Mouse (Mus musculus) yolk sac, embryonic 10.5 days (tissue): ENCODE results near the gene Eif3c.

Experiments
- DNase-seq: peaks from one replicate; pipeline ENCODE4 v3.0.0-alpha.2; 2017; ENCODE audit warnings: low spot score

The Eif3c gene

DNA sequence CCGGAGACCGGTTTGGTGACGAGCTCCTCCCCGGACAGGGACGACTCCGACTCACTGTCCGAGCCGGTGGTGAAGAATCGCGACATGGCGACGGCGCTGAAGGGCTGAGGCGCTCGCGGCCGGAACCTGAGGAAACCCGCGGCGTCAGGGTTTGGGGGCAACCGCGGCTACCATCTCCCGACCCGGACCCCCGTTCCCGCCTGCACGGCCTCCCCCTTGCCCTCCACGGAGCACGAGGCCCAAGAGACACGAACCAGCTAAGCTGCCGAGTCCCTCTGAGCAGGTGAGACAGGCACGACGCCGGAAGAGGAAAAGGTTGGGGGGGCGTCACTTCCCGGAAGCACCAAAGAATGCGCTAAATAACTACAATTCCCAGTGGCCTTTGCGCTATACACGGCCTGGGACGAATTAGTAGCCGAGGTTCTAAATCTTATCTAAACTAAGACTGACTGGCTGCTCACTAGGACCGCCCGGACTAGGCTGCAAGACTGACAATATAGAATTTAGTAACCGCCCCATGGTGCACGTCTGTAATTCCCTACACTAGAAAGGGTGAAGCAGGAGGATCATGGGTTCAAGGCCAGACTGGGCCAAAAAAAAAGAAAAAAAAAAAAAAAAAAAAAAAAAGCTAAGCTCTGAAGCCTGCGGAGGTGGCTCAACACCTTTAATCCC lies at the start of gene Eif3c:
Gene Eif3c (minus strand): TSS at position 318 of the 672 bp plus-strand sequence.
- peak; percentile 91 for DNase-seq

DNA sequence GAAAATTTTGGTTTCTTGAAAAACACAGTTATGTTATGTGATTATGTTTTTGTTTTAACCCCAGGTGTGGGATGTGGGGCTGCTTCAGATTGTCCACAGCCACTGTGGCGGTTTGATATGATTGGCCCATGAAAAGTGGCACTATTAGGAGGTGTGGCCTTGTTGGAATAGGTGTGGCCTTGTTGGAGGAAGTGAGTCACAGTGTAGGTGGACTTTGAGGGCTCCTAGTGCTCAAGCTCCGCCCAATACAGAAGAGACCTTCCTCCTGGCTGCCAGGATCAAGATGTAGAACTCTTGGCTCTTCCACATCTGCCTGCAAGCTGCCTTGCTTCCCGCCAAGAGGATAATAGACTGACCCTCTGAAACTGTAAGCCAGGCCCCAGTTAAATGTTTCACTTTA lies 46.5 kb upstream of the Eif3c start:
- DNase-seq, result no peak

DNA sequence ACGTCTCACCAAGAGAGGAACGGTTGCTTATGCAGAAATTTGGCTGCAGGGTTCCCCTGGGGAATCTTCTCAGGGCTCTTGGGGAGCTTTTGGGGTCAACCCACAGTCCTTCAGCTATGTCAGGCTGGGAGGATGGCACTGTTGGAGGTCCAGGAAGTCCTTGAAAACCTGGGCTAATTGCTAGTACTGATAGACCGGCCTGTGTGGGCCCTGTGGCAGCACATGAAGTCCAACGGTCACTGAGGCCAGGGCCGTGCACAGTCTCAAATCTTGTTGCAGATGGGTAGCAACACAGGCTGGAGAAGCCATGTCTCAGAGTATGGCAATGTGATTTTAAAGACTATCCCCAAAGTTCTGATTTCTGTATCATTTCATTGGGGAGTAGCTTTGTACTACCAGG lies 41.6 kb upstream of the Eif3c start:
- no peak for DNase-seq

DNA sequence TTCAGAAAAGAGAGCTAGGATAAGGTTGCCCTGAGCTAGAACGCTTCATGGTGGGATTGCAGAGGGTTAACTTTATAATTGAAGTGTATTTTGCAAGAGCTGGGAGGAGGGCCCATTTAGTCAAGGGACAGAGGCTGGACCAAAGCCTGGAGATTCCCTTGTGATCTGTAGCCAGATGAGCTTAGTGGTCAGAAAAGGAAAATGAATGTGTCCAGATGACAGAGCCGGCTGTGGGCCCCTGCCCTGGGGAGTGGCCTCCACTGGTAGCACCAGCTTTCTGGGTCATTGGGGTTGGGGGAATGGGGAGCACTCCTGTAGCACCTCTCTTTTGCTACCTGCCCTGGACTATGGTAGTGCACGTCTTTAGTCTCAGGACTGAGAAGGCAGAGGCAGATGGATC lies 40.9 kb upstream of the Eif3c start:
- DNase-seq, result no peak

DNA sequence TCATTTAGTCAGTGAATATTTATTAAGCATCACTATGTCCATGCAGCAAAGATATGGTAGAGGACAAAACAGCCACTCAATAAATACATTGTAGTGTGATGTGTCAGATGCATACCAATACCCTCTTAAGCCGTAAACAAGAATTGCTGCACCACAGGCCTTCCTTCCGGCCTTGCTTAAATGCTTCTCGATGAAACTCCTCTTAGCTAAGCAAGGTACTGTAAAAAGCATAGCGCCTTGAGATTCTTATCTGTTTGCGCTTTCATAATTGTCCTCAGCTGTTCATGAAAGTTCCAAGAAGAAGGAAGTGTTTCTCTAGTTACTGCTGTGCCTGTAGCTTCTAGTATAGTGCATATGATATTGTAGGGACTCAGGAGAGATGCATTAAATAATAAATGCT lies 40.4 kb upstream of the Eif3c start:
- no peak for DNase-seq

DNA sequence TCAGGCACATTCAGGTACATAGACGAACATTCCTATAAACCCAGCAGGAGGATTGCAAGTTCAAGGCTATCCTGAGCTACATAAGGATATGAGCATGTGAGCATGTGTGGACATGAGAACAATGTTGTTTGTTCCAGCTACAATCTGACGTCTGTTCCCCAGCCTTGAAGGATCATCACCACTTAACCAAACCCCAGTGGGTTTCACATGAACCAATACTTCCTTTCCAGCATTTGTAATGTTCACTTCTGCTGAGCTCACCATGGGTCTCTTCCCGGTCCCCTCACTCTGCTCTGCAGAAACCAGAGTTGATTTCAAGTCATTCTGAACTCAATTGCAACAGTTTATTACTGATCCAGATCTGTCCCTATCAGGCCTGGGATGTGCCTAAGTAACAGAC lies 36.4 kb upstream of the Eif3c start:
- DNase-seq, result no peak

DNA sequence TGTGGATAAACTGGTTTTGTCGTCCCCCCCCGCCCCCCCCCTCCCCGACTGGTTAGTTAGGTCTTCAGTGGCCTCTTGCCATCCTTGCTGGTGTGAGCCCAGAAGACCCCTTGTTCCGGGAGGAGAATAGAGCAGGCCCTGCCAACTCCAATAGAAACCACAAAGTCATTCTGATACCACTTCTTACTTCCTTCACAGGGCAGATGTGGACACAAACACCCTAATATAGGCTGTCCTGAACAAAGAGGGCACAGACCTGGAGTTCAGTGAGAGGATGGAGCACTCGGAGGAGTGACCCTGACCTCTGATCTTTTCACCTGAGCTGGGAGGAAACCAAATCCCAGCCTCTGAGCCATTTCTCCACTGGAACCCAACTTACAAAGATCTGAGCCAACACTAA lies 35.7 kb upstream of the Eif3c start:
- no peak for DNase-seq

DNA sequence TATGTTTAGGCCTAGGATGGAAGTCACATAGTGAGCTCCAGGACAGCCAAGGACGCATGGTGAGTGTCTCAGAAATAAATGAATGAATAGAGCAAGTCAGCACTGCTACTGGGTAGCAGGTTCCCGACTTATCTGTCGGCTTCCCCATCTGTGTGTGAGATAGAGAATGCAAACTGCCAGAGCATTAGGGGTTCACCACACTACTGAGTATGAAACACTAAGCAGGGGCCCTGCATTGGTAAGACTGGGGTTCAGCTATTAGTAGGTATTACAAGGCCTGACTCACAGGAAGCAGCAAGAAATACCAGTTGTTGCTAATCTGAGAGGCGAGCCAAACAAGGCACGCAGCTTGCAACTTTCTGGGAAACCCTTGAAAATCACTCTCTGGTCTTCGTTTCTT lies 32.7 kb upstream of the Eif3c start:
- DNase-seq, result no peak

DNA sequence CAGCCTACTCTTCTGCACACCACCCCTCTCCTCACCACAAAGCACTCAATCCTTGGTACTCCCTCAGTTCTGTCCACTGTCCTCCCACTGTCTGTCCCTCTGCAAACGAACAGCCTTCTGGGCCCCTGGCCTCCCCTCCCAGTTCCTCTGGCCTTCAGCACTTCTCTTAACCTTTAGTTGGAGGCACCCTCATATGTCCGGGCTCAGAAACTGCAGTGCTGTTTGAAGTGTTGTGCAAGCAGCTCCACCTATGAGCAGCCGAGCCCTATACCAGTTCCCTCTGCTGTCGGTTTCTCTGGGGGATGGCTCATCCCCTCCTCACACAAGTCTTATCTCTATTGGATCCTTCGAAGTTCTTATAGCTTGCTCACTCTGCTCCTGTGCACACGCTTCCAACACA lies 30.2 kb upstream of the Eif3c start:
- no peak for DNase-seq

DNA sequence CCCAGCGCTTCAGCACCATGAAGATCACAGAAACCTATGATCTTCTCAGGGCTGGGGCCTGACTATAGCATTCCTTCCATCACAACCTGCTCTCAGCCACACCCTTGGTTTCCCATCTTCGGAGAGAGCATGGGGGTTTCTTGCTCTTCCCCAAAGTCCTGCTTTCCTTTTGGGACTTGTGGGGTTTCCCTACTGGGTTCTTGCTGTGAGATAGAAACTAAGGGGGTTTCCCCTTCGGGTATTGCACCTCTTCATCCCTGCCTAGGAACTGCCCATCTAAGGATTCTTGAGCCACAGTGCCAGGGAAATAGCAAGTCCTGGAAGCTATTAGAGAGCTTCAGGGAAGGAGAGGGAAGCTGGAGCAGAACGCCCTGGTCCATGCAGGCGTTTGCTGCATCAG lies 29.7 kb upstream of the Eif3c start:
- no peak for DNase-seq

DNA sequence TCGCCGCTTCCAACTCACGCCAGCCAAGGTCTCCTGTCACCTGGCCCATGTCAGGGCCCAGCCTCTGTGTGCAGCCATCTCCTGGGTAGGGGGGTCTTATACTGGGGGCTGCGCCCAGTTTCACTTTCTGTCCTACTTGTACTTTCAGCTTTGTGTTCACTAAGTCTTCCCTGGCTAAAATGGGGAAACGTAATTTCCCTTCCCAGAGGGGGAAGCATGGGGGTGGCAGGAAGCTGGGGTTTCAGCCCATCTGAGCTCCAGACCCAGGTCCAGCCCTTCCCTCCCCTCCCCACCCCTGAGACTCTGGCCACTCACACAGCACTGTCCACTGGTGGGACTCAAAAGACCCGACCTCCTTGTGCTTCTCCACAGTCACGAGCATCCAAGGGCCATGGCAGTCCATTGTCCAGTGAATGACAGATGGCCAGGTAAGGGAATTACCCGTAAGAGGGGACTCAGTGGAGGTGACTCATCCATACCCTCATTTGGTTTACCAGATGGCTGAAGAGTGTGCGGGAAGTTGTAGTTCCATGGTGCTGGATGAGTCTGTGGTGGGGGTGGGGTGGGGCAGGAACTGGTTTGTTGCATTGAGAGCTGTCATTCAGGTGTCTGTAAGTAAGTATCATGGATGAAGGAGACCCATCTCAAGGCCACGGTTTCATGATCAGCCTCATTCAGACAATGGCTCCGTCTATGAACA lies 28.8 kb upstream of the Eif3c start, which contains the start of gene Il27:
Gene Il27 (minus strand): TSS at position 80 of the 700 bp plus-strand sequence.
- DNase-seq, result no peak

DNA sequence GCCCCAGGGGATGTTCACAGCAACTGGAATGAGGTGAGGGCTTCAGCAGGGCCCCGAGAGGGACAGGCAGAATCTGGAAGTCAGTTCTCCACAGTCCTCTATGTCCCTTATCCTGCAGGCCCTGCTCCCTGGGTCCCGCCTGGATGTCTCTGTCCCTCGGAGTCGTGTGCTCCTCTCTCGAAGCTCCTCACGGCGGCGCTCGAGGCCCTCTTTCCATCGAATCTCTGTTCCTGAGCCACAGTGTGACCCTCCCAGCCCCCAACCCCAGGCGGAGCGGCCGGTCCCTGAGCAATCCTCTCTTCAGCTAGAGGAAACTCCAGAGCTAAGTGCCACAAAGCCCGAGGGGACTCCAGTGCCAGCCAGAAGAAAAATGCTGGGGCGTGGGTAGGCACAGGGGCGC lies 21.6 kb upstream of the Eif3c start:
- peak; percentile 51 for DNase-seq

DNA sequence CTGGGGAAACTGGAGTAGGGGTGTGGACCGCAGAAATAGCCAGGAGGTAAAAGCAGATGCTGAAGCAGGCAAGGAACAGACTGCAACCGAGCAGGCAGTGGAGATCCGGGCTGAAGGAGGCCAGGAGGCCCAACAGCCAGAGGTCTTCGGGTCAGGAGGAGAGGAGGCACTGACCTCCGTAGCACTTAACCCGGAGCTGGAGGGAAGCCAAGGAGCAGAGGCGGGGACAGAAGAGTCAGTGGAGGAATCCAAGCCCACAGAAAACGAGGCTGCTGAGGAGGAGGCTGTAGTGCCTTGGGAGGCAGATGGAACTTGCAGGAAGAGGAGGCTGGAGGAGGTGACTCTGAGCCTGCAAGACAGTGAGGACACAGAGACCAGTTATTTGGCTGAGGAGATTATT lies 20.6 kb upstream of the Eif3c start:
- no peak for DNase-seq

DNA sequence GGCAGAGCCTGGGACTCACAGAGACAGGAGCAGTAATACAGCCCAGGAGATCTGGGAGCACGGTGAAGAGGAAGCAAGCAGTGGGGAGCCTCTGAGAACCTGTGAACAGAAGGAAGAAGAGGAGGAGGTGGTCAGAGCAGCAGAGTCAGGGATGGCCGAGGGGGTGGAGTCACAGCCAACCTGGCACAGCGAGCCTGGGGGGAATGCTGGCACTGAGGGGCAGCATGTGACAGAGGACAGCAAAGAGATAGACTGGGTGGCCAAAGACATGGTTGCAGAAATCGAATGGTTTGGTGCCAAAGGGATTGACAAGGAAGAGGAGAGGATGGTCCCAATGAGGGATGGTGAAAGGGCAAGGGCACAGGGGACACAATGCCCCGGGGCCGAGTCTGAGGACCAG lies 19.5 kb upstream of the Eif3c start, which contains the start of gene Cln3:
Gene Cln3 (minus strand): TSS at position 101 of the 400 bp plus-strand sequence.
- no peak for DNase-seq

DNA sequence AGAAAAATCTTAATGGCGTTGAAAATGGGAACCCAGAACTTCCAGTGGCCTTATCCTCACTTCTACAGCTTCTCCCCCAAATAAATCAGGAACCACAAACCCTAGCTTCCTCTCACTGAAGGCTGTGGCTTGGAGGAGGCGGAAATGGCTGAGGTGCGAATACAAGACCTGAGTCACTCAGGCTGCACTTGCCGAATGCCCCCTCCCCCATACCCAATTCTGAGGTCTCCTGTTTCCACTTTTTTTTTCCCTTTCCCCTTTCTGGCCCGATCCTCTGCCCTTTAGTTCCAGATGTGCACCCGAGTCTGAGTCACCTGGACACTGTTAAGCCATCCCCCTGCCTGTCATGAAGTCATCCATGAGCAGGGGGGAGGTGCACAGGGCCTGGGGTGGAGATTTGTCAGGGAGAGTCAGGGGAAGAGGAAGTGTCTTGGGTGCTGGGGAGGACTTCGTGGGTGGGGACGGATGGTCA lies 18.3 kb upstream of the Eif3c start, which contains the start of gene Apobr:
Gene Apobr (plus strand): TSS at position 437 of the 472 bp plus-strand sequence.
- peak; percentile 42 for DNase-seq

DNA sequence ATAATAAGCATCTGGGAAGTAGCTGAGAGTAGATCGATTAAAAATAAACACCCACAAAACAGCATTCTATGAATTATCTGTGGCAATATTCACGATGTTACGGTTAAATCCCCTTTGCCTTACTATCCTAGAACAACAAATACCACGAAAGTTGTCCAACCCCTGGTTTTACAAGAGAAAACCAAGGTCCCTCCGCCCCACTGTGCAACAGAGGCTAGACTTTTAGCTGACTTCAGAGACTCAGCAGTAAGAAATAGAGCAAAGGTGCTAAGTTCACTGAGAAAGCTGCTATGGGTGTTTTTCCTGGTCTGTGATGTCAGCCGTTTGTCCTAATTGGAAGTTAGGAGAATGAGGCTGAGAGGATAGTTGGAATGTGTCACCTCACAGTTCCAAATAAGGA lies 17.6 kb upstream of the Eif3c start:
- peak; percentile 47 for DNase-seq

DNA sequence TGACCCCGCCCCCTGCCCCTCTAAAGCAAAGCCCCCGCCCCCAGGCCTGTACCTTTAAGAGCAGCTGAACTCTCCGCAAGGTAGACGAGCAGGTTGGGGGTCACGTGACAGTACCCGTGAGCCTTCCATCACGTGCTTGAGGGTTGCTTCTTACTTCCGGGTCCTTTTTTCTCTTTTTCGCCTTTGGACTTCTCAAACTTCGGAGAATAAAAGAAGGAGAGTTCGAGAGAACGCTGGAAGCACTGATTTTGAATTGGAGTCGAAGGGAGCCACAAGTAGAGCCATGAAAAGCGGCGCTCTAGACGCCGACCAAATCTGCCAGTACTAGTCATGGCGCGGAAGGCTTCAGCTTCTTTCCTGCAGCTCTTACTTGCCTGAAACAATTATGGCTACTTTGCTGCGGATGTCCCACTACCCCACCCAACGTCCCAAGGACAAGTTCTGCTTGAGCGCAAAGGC lies 17.1 kb upstream of the Eif3c start:
- DNase-seq, result peak; percentile 93

DNA sequence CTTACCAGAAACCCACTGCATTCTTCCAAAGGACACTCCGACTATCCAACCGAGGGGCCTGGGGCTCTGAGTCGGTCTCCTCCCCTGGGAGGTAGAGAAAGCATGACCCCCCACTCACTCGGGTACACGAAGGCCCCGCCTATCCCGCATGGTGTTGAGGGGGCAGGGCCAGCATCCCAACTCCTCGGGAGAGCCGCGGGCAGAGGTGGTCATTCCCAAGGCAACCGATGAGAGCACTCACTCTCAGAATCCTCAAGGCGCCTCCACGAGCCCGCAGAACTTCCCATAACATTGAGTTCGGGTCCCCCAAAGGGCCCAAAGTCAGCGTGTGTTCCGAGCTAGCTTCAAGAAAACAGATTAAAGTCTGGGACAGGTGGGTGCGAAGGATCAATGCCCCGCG lies 16.5 kb upstream of the Eif3c start:
- DNase-seq, result no peak

DNA sequence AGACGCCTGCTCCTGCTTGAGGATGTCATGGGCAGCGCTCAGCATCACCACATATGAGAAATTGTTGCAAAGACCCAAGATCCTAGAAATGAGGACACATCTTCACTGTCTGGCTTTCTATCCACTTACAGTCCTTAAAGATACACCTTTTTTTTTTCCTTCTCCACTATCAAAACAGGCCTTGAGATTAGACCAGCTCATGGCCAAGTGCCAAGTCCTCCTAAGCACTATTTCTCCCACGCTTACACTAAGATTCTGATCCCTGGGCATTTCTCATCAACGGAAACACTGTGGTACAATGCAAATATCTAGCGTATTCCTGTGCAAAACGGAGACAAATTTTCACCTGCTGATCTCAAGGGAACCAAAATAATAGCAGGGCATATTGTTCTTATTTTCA lies 15.4 kb upstream of the Eif3c start:
- DNase-seq, result no peak

DNA sequence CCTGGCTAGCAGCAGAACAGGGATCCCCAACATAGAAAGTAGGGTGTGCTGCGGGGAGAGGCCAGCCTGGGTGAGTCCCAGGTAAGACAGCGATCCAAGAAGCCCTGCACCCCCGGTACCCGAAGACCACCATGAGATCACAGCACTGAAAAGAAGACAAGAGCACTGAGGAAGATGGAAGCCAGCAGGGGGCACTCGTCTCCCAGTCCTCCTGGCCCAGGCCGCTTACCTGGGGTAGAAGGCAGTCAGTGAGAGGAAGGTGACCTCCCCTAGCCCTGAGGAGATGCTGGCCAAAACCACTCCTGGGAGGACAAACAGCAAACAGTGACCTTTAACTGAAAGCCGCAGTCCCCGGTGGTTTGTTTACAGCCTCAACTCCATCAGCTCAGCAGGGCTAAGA lies 13.0 kb upstream of the Eif3c start:
- DNase-seq, result peak; percentile 32

DNA sequence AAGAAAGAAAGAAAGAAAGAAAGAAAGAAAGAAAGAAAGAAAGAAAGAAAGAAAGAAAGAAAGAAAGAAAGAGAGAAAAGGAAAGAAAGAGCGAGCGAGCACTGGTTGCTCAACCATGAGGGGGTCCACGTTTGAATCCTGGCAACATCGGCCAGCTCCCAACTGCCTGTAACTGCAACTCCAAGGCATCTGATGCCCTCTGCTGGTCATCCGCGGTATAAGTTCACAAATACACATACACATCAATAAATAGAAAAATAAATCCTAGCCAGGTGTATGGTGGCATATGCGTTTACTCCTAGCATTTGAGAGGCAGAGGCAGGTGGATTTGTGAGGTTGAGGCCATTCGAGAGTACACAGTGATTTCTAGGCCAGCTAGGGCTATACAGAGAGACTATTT lies 10.7 kb upstream of the Eif3c start:
- DNase-seq, result no peak

DNA sequence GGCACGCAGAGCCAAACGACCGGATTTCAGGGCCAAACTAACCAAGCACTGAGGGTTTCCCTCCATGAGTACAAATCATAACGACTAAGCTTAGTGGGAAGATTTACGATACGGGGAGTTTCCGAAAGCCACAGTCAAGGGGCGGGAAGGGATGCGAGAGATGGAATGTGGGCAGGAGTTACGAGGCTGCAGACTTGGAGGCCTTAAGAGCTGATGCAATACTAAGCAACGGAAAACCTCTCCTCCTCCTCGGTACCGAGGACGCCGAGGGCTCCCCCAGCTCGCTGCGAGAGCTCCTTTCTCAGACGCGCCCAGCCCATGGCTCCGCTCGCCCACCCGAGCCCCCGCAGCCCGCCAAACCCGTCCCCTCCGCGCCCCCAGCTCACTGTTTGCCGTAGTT lies 518 bp downstream of the Eif3c start:
- DNase-seq, result no peak

DNA sequence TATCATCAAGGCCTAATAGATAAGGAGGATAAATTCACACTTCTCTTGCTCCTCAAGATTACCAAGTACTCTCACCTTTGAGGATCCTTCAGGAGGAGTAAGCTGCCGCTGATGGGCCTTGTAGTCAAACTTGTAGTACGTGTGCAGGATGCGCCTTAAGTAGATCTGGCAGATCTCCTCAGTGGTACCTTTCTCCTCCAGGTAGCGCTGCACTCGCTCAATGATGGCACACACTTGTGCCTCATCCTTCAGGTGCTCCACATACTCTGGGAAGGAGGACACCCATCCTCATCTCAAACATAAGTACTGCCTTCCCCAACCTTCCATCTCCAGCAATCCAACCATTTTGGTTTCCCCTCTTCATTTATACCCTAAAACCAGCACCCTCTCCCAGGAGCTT lies 9.6 kb downstream of the Eif3c start:
- no peak for DNase-seq

DNA sequence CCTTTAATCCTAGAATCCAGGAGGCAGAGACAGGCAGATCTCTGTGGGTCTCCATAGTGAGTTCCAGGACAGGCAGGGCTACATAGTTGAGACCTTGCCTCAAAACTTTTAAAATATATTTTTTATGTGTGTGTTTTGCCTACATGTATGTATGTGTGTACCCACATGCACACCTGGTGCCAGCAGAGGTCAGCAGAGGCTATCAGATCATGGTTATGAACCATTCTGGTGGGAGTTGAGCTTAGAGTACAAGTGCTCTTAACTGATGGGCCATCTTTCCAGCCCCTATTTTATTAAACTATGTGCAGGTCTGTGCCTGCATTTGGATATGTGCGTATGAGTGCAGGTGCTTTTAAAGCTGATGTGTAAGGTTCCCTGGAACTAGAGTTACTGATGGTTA lies 11.4 kb downstream of the Eif3c start:
- DNase-seq, result no peak
